Mouse (Mus musculus): ENCODE results near the gene Rnf225.
A peak's percentile ranks its signal among the peaks of the same experiment; 100 is the strongest.

GRCm38 (mm10) chr7:12905146-12905545 is 22.1 kb upstream of the Rnf225 start:
- TF ChIP-seq CTCF (IDR thresholded peaks at IDR 0.05; ENCODE audit: low read depth): peak; percentile 17; the same call in 1 of the 2 replicates
- no peak for TF ChIP-seq EP300 (optimal IDR thresholded peaks at IDR 0.05)

Data from stomach, postnatal 0 days (tissue).